Mouse (Mus musculus): ENCODE data around the gene Ganc. TPM values are rescaled to one million over a fixed set of nuclear protein-coding genes. Genes with fewer than 3 reads are reported as not detected.

Gene Ganc
- polyA plus RNA-seq, 1 experiment from 2014 or later = 7.2 TPM

- H3K27me3 ChIP-seq (ENCODE audit: control insufficient read depth, insufficient read depth, low read depth, low read length) = no peaks in the 10 kb centered on the region
Measured at GRCm38 (mm10) chr2:120463328-120463727, 59.6 kb downstream of the Ganc start.

GRCm38 (mm10) chr2:120464091-120464490 is 60.4 kb downstream of the Ganc start:
- H3K9me3 ChIP-seq (replicated peaks; ENCODE audit: control insufficient read depth, low read length) = no peaks in the 10 kb centered on the region
- no peaks in the 10 kb centered on the region for H3K36me3 ChIP-seq (ENCODE audit: control insufficient read depth, insufficient read depth)
- no peak overlapping the region for H3K27ac ChIP-seq (ENCODE audit: low read length)
- H3K4me2 ChIP-seq (ENCODE audit: low read depth, low read length) = no peak overlapping the region
- H3K4me3 ChIP-seq (ENCODE audit: low read depth, low read length) = no peak overlapping the region
- peaks cover 5% of the 10 kb centered on the region; the same call in 1 of the 2 replicates for H3K4me1 ChIP-seq (ENCODE audit: control insufficient read depth, low read depth, low read length)
- WGBS (ENCODE audit: insufficient replicate concordance) = 52% methylated on average over 8 of the region's 8 CpGs
- H3K9ac ChIP-seq (ENCODE audit: low read depth, low read length) = no peak overlapping the region
- H3K27me3 ChIP-seq (ENCODE audit: control insufficient read depth, insufficient read depth, low read depth, low read length) = no peaks in the 10 kb centered on the region
- ATAC-seq (ENCODE audit: low read depth) = no peak

More at GRCm38 (mm10) chr2:120463328-120463727, 59.6 kb downstream of the Ganc start:
- Histone ChIP-seq H3K36me3 (ENCODE audit: control insufficient read depth, insufficient read depth) (no peaks in the 10 kb centered on the region), H3K4me1 (ENCODE audit: control insufficient read depth, low read depth, low read length) (peaks cover 5% of the 10 kb centered on the region; the same call in 1 of the 2 replicates), H3K9ac (ENCODE audit: low read depth, low read length) (no peak overlapping the region), H3K9me3 (replicated peaks; ENCODE audit: control insufficient read depth, low read length) (no peaks in the 10 kb centered on the region), H3K27ac (ENCODE audit: low read length) (no peak overlapping the region), H3K4me2 (ENCODE audit: low read depth, low read length) (no peak overlapping the region), H3K4me3 (ENCODE audit: low read depth, low read length) (no peak overlapping the region)
- ATAC-seq (ENCODE audit: low read depth) = no peak
- WGBS (ENCODE audit: insufficient replicate concordance) = 35% methylated on average over 7 of the region's 7 CpGs

DNA sequence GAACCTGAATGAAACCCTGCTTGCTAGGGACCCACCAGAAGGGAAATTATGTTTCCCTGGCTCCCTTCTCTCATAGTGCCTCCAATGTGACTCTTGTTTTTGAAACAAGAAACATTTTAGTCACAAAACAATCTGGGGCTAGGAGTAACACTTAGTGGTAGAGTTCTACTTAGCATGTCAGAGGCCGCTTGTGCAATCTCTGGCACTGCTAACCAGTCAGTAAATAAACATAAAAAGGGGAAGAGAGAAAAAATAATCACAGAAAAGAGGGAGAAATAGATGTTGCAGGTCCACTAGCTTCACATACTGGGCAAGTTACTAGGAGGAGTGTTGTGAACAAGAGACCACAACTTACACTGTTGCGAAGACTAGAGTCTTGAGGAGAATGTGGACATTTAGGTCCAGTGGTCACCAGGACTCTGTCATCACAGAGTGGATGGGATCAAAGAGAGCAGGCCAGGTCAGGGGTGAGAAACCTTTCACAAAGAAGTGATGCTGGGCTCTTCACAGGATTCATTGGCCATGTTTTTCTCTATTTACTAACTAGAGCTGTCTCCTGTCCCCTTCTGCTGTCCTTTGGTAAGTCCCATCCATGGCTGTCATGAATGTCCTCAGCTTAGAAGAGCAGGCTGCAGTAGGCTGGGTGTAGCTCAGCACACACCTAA is 61.2 kb downstream of the Ganc start:
- Histone ChIP-seq H3K27me3 (ENCODE audit: control insufficient read depth, insufficient read depth, low read depth, low read length) (no peaks in the 10 kb centered on the region), H3K9me3 (replicated peaks; ENCODE audit: control insufficient read depth, low read length) (no peaks in the 10 kb centered on the region), H3K9ac (ENCODE audit: low read depth, low read length) (no peak overlapping the region), H3K4me1 (ENCODE audit: control insufficient read depth, low read depth, low read length) (peaks cover 5% of the 10 kb centered on the region; the same call in 1 of the 2 replicates), H3K27ac (ENCODE audit: low read length) (no peak overlapping the region), H3K4me3 (ENCODE audit: low read depth, low read length) (no peak overlapping the region), H3K36me3 (ENCODE audit: control insufficient read depth, insufficient read depth) (no peaks in the 10 kb centered on the region), H3K4me2 (ENCODE audit: low read depth, low read length) (no peak overlapping the region)
- ATAC-seq (ENCODE audit: low read depth) = peak; percentile 55
- WGBS (ENCODE audit: insufficient replicate concordance) = 60% methylated on average over 2 of the region's 2 CpGs

DNA sequence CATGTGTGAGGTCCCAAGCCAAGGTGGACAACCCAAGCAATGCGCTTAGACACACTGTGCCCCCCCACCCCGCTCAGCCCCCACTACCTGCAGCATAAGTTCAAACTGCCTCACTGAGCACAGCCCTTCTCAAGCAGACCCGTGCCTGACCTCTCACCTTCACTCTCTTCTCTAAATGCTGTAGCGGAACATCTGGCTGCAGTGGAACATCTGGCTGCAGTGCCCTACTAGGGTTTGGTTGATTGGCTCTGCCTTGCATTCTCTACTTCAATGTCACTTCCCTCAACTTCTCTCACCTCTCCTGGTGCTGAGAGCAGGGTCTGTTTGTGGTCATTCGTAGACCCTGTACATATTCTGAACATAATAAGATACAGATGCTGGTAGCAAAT is 61.7 kb downstream of the Ganc start:
- Histone ChIP-seq H3K36me3 (ENCODE audit: control insufficient read depth, insufficient read depth) (no peaks in the 10 kb centered on the region), H3K9me3 (replicated peaks; ENCODE audit: control insufficient read depth, low read length) (no peaks in the 10 kb centered on the region), H3K4me1 (ENCODE audit: control insufficient read depth, low read depth, low read length) (peaks cover 5% of the 10 kb centered on the region; the same call in 1 of the 2 replicates), H3K4me3 (ENCODE audit: low read depth, low read length) (no peak overlapping the region), H3K27me3 (ENCODE audit: control insufficient read depth, insufficient read depth, low read depth, low read length) (no peaks in the 10 kb centered on the region), H3K9ac (ENCODE audit: low read depth, low read length) (no peak overlapping the region), H3K4me2 (ENCODE audit: low read depth, low read length) (no peak overlapping the region), H3K27ac (ENCODE audit: low read length) (no peak overlapping the region)
- WGBS (ENCODE audit: insufficient replicate concordance) = 69% methylated on average over 5 of the region's 5 CpGs
- no peak for ATAC-seq (ENCODE audit: low read depth)

DNA sequence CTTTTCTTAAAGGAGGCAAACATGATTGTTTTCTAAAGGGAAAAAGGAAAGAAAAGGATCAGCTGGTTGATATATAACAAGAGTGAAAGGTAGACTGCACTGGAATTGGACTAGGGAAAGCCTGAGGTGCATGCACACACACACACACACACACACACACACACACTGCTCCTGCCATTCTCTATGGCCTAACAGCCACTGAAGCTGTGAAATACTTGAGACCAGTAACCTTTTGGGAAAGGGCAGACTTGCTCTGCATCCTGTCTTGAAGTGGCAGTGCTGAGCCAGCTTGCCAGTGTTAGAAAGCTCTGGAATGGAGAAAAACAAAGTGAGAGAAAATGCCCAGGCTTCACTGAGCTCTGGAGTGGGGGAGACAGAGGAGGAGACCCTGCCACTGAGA is 64.3 kb downstream of the Ganc start:
- Histone ChIP-seq H3K4me1 (ENCODE audit: control insufficient read depth, low read depth, low read length) (peaks cover 5% of the 10 kb centered on the region; the same call in 1 of the 2 replicates), H3K4me3 (ENCODE audit: low read depth, low read length) (no peak overlapping the region), H3K9ac (ENCODE audit: low read depth, low read length) (no peak overlapping the region), H3K36me3 (ENCODE audit: control insufficient read depth, insufficient read depth) (no peaks in the 10 kb centered on the region), H3K27ac (ENCODE audit: low read length) (no peak overlapping the region), H3K27me3 (ENCODE audit: control insufficient read depth, insufficient read depth, low read depth, low read length) (no peaks in the 10 kb centered on the region), H3K4me2 (ENCODE audit: low read depth, low read length) (no peak overlapping the region), H3K9me3 (replicated peaks; ENCODE audit: control insufficient read depth, low read length) (no peaks in the 10 kb centered on the region)
- ATAC-seq (ENCODE audit: low read depth) = no peak

- 37% methylated on average over 3 of the region's 3 CpGs for WGBS (ENCODE audit: insufficient replicate concordance)
Measured at GRCm38 (mm10) chr2:120469220-120469619, 65.5 kb downstream of the Ganc start.

GRCm38 (mm10) chr2:120469715-120470114 is 66.0 kb downstream of the Ganc start:
- Histone ChIP-seq H3K4me1 (ENCODE audit: control insufficient read depth, low read depth, low read length) (no peaks in the 10 kb centered on the region; the same call in 1 of the 2 replicates), H3K36me3 (ENCODE audit: control insufficient read depth, insufficient read depth) (no peaks in the 10 kb centered on the region), H3K27me3 (ENCODE audit: control insufficient read depth, insufficient read depth, low read depth, low read length) (no peaks in the 10 kb centered on the region), H3K4me2 (ENCODE audit: low read depth, low read length) (no peak overlapping the region), H3K9ac (ENCODE audit: low read depth, low read length) (no peak overlapping the region), H3K4me3 (ENCODE audit: low read depth, low read length) (no peak overlapping the region), H3K27ac (ENCODE audit: low read length) (no peak overlapping the region), H3K9me3 (replicated peaks; ENCODE audit: control insufficient read depth, low read length) (no peaks in the 10 kb centered on the region)
- no peak for ATAC-seq (ENCODE audit: low read depth)
- WGBS (ENCODE audit: insufficient replicate concordance) = 66% methylated on average over 10 of the region's 10 CpGs

More at GRCm38 (mm10) chr2:120469220-120469619, 65.5 kb downstream of the Ganc start:
- H3K9me3 ChIP-seq (replicated peaks; ENCODE audit: control insufficient read depth, low read length) = no peaks in the 10 kb centered on the region
- no peak for ATAC-seq (ENCODE audit: low read depth)
- H3K9ac ChIP-seq (ENCODE audit: low read depth, low read length) = no peak overlapping the region
- no peaks in the 10 kb centered on the region for H3K36me3 ChIP-seq (ENCODE audit: control insufficient read depth, insufficient read depth)
- no peak overlapping the region for H3K27ac ChIP-seq (ENCODE audit: low read length)
- no peak overlapping the region for H3K4me3 ChIP-seq (ENCODE audit: low read depth, low read length)
- H3K4me2 ChIP-seq (ENCODE audit: low read depth, low read length) = no peak overlapping the region
- no peaks in the 10 kb centered on the region for H3K27me3 ChIP-seq (ENCODE audit: control insufficient read depth, insufficient read depth, low read depth, low read length)
- peaks cover 2% of the 10 kb centered on the region; the same call in 1 of the 2 replicates for H3K4me1 ChIP-seq (ENCODE audit: control insufficient read depth, low read depth, low read length)

DNA sequence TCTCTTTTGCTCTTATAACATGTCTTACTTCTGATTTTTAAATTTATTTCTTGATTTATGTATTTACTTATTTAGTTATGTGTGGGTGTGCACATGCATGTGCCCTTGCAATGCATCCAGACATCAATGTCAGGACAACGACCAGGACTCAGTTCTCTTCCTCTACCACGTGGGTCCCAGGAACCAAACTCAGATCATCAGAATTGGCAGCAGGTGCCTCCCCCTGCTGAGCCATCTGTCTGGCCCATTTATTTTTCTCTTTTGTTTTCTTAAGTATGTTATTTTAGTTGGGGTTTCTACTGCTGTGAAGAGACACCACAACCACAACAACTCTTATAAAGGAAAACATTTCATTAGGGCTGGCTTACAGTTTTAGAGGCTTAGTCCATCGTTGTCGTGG is 67.2 kb downstream of the Ganc start:
- Histone ChIP-seq H3K27ac (ENCODE audit: low read length) (no peak overlapping the region), H3K9me3 (replicated peaks; ENCODE audit: control insufficient read depth, low read length) (no peaks in the 10 kb centered on the region), H3K9ac (ENCODE audit: low read depth, low read length) (no peak overlapping the region), H3K4me2 (ENCODE audit: low read depth, low read length) (no peak overlapping the region), H3K36me3 (ENCODE audit: control insufficient read depth, insufficient read depth) (no peaks in the 10 kb centered on the region), H3K27me3 (ENCODE audit: control insufficient read depth, insufficient read depth, low read depth, low read length) (no peaks in the 10 kb centered on the region), H3K4me3 (ENCODE audit: low read depth, low read length) (no peak overlapping the region), H3K4me1 (ENCODE audit: control insufficient read depth, low read depth, low read length) (no peaks in the 10 kb centered on the region)
- ATAC-seq (ENCODE audit: low read depth) = no peak
- 64% methylated on average over 4 of the region's 4 CpGs for WGBS (ENCODE audit: insufficient replicate concordance)

DNA sequence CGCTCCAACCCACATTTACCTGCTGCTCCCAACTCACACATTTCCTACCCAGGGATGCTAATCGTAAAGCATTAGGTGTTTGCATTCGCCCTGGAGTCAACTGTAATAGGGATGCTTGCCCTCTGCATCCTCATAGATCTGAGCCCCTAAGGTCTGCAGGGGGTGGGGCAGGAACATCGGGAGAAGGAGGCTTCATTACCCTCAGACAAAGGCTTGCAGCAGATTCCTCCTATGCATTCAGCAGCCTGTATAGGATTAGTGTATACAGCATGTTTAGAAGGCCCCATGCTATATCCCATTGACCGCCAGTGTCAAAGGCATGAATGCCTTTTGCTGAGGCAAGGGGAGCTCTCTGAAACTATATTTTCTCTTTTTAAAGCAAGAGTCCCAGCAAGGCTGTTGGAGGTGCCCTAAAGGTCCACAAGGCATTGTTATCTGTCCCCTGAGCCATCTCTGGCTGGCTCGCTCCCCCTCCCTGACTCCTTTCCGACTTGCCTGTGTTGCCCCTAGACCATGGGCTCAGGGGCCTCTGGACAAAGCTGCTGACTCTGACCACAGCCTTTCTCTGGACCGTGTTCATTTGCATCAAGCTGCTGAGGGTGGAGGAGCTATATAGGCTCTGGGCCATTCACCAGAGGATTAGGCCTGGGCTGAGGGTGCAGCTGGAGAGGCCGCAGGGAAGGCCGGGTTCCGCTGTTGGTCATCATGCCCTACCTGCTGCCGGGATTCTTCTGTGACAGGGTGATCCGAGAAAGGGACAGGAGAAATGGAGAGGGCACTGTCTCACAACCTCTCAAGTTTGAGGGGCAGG is 72.8 kb downstream of the Ganc start:
- no peaks in the 10 kb centered on the region for H3K9me3 ChIP-seq (replicated peaks; ENCODE audit: control insufficient read depth, low read length)
- no peak for ATAC-seq (ENCODE audit: low read depth)
- H3K4me3 ChIP-seq (ENCODE audit: low read depth, low read length) = no peak overlapping the region
- H3K4me2 ChIP-seq (ENCODE audit: low read depth, low read length) = no peak overlapping the region
- H3K27me3 ChIP-seq (ENCODE audit: control insufficient read depth, insufficient read depth, low read depth, low read length) = no peaks in the 10 kb centered on the region
- no peaks in the 10 kb centered on the region for H3K36me3 ChIP-seq (ENCODE audit: control insufficient read depth, insufficient read depth)
- WGBS (ENCODE audit: insufficient replicate concordance) = 78% methylated on average over 13 of the region's 13 CpGs
- no peak overlapping the region for H3K9ac ChIP-seq (ENCODE audit: low read depth, low read length)
- no peaks in the 10 kb centered on the region for H3K4me1 ChIP-seq (ENCODE audit: control insufficient read depth, low read depth, low read length)
- H3K27ac ChIP-seq (ENCODE audit: low read length) = no peak overlapping the region
